Mouse (Mus musculus) megakaryocyte-erythroid progenitor cell, adult 5-6 weeks (primary cell): ENCODE results near the gene Sgf29. TPM values are rescaled to one million over a fixed set of nuclear protein-coding genes. Genes with fewer than 3 reads are reported as not detected.

Source experiments
- ATAC-seq: replicated peaks from 2 replicates; pipeline ENCODE4 v1.8.0; 2016; ENCODE audit warnings: mild to moderate bottlenecking, inconsistent platforms; ENCODE audit not compliant: severe bottlenecking, poor library complexity, low FRiP score, low TSS enrichment
- total RNA-seq, 2 experiments: library from RNA; stranded (forward) in 1 of 2; stranded (reverse) in 1 of 2; fragments of 200-1000, 215-1000 nt in 1 of 2; fragments of >200 nt in 1 of 2; fragmentation: Nextera tagmentation in 1 of 2; gene quantifications; 2 replicates each; pipeline ENCODE4 v1.2.3; 2014 to 2017

Gene Sgf29
- total RNA-seq, 2 experiments from 2014 or later = 51.0 to 125 TPM

DNA sequence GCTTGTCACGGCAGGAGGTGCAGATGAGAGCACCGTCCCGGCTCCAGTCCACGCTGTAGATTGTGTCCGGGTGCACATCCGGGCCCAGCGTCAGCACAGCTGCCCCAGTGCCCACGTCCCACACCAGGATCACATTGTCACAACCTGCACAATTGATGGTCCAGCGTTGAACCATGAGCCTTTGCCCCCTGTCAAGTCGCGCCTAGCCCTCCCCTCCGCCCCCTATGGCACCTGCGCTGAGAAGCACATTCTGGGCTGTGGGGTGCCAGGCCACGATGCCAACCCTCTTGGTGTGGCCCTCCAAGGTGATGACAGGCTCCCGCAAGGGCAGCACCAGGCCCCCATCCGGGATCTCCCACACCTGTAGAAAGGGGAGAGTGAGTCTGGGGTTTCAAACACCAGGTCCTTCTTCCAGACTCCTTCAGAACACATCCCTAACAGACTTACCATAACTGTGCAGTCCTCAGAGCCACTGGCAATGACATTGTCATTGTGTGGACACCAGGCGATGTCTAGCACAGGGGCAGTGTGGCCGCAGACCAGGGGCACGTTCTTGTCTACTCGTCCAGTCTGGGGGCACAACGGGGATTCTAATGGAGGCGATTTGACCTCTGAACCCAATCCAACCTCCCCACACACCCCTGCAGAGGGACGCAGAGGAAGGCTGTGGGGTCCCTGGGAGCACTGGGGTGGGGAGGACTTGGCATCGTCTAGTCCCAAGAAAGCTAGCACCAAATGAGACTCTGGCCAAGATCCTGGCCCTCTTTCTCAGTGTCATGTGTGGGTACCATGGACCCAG is 52.6 kb downstream of the Sgf29 start:
- ATAC-seq = 0 out of 2 replicates have a peak, but pooled peaks have one; percentile 5

- ATAC-seq = no peak
These were observed 53.2 kb downstream of the Sgf29 start for GRCm38 (mm10) chr7:126702358-126702757.

- no peak for ATAC-seq
These were observed 54.0 kb downstream of the Sgf29 start for GRCm38 (mm10) chr7:126702861-126703756.

GRCm38 (mm10) chr7:126703757-126704077 is 54.6 kb downstream of the Sgf29 start:
- ATAC-seq = no peak

DNA sequence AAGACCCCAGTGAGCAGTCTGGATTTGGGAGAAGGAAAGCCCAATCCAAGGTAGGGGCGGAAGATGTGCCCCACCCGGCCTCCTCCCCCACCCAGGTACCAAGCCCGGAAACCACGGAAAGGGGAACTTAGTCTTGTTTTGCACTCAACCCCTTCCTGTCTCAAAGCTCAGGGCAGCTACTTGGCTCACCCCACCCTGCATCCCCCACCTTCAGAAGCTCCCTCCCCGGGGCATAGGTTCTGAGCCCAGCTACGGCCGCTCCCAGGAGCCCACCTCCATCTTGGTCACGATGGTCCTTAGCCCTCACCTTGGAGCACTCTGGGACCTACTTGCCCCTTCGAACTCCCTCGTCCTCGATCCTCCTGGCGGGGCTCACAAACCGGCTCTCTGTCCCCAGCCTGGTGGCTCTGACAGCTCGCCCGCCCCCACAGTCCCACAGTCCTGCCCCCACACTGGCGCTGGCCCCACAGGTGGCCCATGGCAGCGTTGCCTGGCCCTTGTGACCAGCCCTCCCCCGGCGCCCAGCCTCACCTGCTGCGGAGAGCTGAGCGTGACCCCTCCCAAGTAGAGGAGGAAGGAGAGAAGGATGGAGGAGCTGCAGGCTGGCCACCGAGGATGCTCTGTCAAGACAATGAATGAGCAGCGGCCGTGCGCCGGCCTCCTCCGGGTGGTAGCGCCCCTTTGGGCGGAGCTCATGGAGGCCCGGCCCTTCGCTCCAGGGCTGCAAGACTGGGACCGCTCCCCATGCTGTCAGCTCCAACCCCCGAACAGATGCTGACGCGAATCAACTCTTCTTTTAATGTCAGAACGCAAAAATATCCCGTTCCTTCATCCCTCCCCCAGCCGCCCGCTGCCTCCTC is 55.2 kb downstream of the Sgf29 start:
- peak; percentile 61 for ATAC-seq

DNA sequence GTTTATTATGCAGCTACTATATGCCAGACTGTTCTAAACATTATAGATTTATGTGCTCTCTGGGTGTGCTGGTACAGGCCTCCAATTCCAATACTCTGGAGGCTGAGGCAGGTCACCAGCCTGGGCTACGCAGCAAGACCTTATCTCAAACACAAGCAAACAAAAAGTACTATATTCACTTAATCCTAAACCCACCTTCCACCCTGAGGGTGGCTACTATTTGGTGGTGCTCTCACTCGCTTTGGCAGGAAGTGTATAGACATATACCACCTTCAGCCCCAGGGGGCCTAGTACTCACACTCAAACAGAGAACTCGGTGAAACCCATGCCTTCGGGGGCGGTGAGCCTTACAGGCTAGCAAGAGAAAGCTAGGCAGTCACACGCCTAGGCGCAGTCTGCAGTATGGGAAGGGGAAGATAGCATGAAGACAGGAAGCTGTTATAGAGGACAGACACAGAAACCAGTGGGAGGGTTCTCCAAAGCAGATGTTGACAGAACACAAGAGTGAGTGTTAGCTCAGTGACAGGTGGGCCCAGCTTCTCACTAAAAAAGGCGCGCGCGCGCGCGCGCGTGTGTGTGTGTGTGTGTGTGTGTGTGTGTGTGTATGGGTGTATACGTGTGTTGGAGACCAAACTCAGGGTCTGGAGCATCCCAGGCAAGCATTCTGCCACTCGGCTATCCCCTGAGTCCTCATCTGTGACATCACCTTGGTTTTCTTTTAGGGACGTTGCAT is 58.5 kb downstream of the Sgf29 start, which contains the start of gene Coro1a:
Gene Coro1a (minus strand): TSS at position 346 of the 733 bp plus-strand sequence.
- ATAC-seq = 0 out of 2 replicates have a peak, but pooled peaks have one; percentile 15

- ATAC-seq = no peak
These were observed 59.3 kb downstream of the Sgf29 start for GRCm38 (mm10) chr7:126708175-126708952.

DNA sequence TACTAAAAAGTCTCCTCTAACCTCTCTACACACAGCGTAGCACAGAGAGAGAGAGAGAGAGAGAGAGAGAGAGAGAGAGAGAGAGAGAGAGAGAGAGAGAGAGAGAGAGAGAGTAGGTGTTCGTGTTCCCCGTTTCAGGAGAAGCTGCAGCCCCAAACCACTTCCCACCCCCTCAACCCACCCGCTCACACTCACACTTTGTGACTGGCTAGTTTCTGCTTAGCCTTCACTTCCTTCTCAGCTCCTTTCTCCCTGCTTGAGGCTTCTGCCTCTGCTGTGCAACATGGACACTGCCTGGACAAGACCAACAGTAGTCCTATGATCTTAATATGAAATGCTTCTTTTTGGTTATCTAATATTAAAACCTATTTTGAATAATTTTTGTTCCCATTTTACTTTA is 61.2 kb downstream of the Sgf29 start:
- no peak for ATAC-seq

- no peak for ATAC-seq
These were observed 62.8 kb downstream of the Sgf29 start for GRCm38 (mm10) chr7:126711910-126712309.

DNA sequence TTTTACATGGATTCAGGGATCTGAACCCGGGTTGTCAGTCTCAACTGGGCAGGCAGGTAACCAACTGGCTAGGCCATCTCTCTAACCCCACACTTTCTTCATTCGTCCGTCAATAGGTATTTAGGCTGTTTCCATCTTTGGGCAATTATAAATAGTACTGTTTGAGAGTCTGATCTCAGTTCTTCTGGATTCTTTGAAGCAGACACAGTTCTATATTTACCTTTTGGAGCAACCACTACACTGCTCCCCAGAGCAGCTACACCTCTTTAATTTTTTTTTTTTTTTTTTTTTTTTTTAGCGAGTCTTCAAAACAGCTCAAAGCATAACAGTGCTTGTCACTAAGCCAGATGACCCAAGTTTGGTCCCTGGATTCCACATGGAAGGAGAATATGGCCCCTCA is 66.6 kb downstream of the Sgf29 start:
- no peak for ATAC-seq

DNA sequence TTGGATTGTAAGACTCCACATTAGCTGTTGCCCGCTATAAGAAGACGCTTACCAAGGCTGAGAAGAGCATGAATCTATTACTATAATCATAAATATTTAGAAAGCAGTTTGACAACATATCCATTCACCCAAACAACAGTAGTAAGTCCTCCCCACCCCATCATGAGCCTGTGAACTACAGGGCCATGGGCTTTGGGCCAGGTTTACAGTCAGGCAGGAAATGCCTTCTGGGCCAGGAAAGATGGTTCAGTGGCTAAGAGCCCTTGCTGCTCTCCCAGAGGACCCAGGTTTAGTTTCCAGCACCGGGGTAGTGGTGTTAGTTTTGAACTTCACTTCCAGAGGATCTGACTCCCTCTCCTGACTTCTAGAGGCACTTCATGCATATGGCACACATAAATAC is 68.5 kb downstream of the Sgf29 start:
- ATAC-seq = no peak

DNA sequence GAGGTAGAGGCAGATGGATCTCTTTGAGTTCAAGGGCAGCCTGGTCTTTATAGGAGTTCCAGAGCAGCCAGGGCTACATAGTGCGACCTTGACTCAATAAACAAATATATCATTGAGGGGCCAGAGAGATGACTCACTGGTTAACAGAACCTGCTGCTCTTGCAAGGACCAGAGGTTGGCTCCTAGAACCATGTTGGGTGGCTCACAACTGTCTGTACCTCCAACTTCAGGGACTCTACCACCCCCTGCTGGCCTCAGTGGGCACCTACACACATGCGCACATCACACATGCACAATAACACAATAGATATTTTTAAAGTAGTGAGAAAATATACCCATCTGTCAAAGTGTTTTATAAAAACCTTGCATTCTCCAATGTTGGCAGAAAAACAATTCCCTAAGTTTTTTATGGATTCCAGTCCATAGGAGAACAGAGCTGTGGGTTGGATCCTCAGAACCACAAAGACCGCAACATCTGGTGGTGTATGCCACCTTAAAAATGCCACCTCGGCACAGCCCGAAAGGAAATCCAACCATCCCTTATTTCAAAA is 69.8 kb downstream of the Sgf29 start:
- ATAC-seq = no peak

DNA sequence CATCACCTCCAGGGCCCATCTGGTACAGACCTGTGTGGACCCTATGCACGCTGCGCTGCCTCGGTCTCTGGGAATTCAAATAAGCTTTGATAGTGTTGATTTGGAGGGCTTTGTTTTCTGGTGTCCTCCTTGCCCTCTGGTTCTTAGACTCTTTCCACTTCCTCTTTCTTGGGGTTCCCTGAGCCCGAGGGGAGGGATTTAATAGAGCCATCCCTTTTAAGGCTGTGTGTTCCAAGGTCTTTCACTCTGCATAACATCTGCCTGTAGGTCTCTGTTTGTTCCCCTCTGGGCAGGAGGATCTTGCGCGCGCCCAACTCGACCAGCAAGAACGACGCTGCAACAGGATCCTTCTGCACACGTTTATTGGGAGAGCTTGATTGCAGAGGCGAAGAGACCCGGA is 72.5 kb downstream of the Sgf29 start:
- ATAC-seq = no peak

Other genes starting within 250 kb of the Sgf29 start
- gene Cd19, start 234.4 kb upstream of the Sgf29 start, total RNA-seq (2014; fragmentation: Nextera tagmentation) = 1.7 and 16.4 TPM in 2 replicates
- 0.28 TPM in 1 of 2 replicates, not detected in the other for gene Cd19, start 234.4 kb upstream of the Sgf29 start, total RNA-seq (2017)
- gene Rabep2, start 220.6 kb upstream of the Sgf29 start, total RNA-seq (2014; fragmentation: Nextera tagmentation) = 10.2 and 13.9 TPM in 2 replicates
- gene Rabep2, start 220.6 kb upstream of the Sgf29 start, total RNA-seq (2017) = 11.5 and 14.0 TPM in 2 replicates
- 2.3 TPM in 1 of 2 replicates, not detected in the other for gene Atp2a1, start 186.2 kb upstream of the Sgf29 start, total RNA-seq (2014; fragmentation: Nextera tagmentation)
- 0.15 and 0.61 TPM in 2 replicates for gene Atp2a1, start 186.2 kb upstream of the Sgf29 start, total RNA-seq (2017)
- 24.8 and 49.2 TPM in 2 replicates for gene Sh2b1, start 173.9 kb upstream of the Sgf29 start, total RNA-seq (2014; fragmentation: Nextera tagmentation)
- gene Sh2b1, start 173.9 kb upstream of the Sgf29 start, total RNA-seq (2017) = 11.7 and 11.9 TPM in 2 replicates
- gene Tufm, start 161.9 kb upstream of the Sgf29 start, total RNA-seq (2014; fragmentation: Nextera tagmentation) = 128 and 168 TPM in 2 replicates
- 92.9 and 141 TPM in 2 replicates for gene Tufm, start 161.9 kb upstream of the Sgf29 start, total RNA-seq (2017)
- 162 and 199 TPM in 2 replicates for gene Atxn2l, start 145.9 kb upstream of the Sgf29 start, total RNA-seq (2014; fragmentation: Nextera tagmentation)
- 28.4 and 42.7 TPM in 2 replicates for gene Atxn2l, start 145.9 kb upstream of the Sgf29 start, total RNA-seq (2017)
- 193 and 244 TPM in 2 replicates for gene Eif3c, start 82.9 kb upstream of the Sgf29 start, total RNA-seq (2014; fragmentation: Nextera tagmentation)
- gene Eif3c, start 82.9 kb upstream of the Sgf29 start, total RNA-seq (2017) = 286 and 298 TPM in 2 replicates
- gene Apobr, start 64.4 kb upstream of the Sgf29 start, total RNA-seq (2014; fragmentation: Nextera tagmentation) = 0.79 and 2.4 TPM in 2 replicates
- 0.89 and 2.4 TPM in 2 replicates for gene Apobr, start 64.4 kb upstream of the Sgf29 start, total RNA-seq (2017)
- 24.5 and 43.7 TPM in 2 replicates for gene Cln3, start 63.5 kb upstream of the Sgf29 start, total RNA-seq (2014; fragmentation: Nextera tagmentation)
- 3.8 and 9.8 TPM in 2 replicates for gene Cln3, start 63.5 kb upstream of the Sgf29 start, total RNA-seq (2017)
- gene Il27, start 54.4 kb upstream of the Sgf29 start, total RNA-seq (2014; fragmentation: Nextera tagmentation) = not detected in 2 replicates
- not detected in 2 replicates for gene Il27, start 54.4 kb upstream of the Sgf29 start, total RNA-seq (2017)
- gene Nupr1, start 18.4 kb upstream of the Sgf29 start, total RNA-seq (2014; fragmentation: Nextera tagmentation) = 6.3 TPM in 1 of 2 replicates, not detected in the other
- 2.7 and 9.9 TPM in 2 replicates for gene Nupr1, start 18.4 kb upstream of the Sgf29 start, total RNA-seq (2017)
- gene Sult1a1, start 27.1 kb downstream of the Sgf29 start, total RNA-seq (2014; fragmentation: Nextera tagmentation) = not detected in 2 replicates
- gene Sult1a1, start 27.1 kb downstream of the Sgf29 start, total RNA-seq (2017) = not detected in 2 replicates
- gene Bola2, start 46.1 kb downstream of the Sgf29 start, total RNA-seq (2014; fragmentation: Nextera tagmentation) = 212 and 218 TPM in 2 replicates
- 107 and 179 TPM in 2 replicates for gene Bola2, start 46.1 kb downstream of the Sgf29 start, total RNA-seq (2017)
- 3.7 and 9.3 TPM in 2 replicates for gene Slx1b, start 46.5 kb downstream of the Sgf29 start, total RNA-seq (2014; fragmentation: Nextera tagmentation)
- 2.9 and 3.0 TPM in 2 replicates for gene Slx1b, start 46.5 kb downstream of the Sgf29 start, total RNA-seq (2017)
- 31.8 and 35.5 TPM in 2 replicates for gene Coro1a, start 58.5 kb downstream of the Sgf29 start, total RNA-seq (2014; fragmentation: Nextera tagmentation)
- gene Coro1a, start 58.5 kb downstream of the Sgf29 start, total RNA-seq (2017) = 40.7 and 41.2 TPM in 2 replicates
- gene Mapk3, start 110.3 kb downstream of the Sgf29 start, total RNA-seq (2014; fragmentation: Nextera tagmentation) = 41.0 and 45.1 TPM in 2 replicates
- gene Mapk3, start 110.3 kb downstream of the Sgf29 start, total RNA-seq (2017) = 17.5 and 20.1 TPM in 2 replicates
- 0.26 and 2.5 TPM in 2 replicates for gene Gdpd3, start 117.0 kb downstream of the Sgf29 start, total RNA-seq (2014; fragmentation: Nextera tagmentation)
- gene Gdpd3, start 117.0 kb downstream of the Sgf29 start, total RNA-seq (2017) = 0.09 TPM in 1 of 2 replicates, not detected in the other
- 26.6 and 40.6 TPM in 2 replicates for gene Ypel3, start 127.6 kb downstream of the Sgf29 start, total RNA-seq (2014; fragmentation: Nextera tagmentation)
- 20.2 and 22.6 TPM in 2 replicates for gene Ypel3, start 127.6 kb downstream of the Sgf29 start, total RNA-seq (2017)
- gene Tbx6, start 132.2 kb downstream of the Sgf29 start, total RNA-seq (2014; fragmentation: Nextera tagmentation) = 0.69 and 3.1 TPM in 2 replicates
- gene Tbx6, start 132.2 kb downstream of the Sgf29 start, total RNA-seq (2017) = not detected in 2 replicates
- gene Ppp4c, start 143.2 kb downstream of the Sgf29 start, total RNA-seq (2014; fragmentation: Nextera tagmentation) = 176 and 189 TPM in 2 replicates
- 104 and 127 TPM in 2 replicates for gene Ppp4c, start 143.2 kb downstream of the Sgf29 start, total RNA-seq (2017)
- gene Fam57b, start 148.4 kb downstream of the Sgf29 start, total RNA-seq (2014; fragmentation: Nextera tagmentation) = 0.61 TPM in 1 of 2 replicates, not detected in the other
- 0.42 TPM in 1 of 2 replicates, not detected in the other for gene Fam57b, start 148.4 kb downstream of the Sgf29 start, total RNA-seq (2017)
- gene 4930451I11Rik, start 182.3 kb downstream of the Sgf29 start, total RNA-seq (2014; fragmentation: Nextera tagmentation) = not detected in 2 replicates
- gene 4930451I11Rik, start 182.3 kb downstream of the Sgf29 start, total RNA-seq (2017) = not detected in 2 replicates
- gene Doc2a, start 198.1 kb downstream of the Sgf29 start, total RNA-seq (2014; fragmentation: Nextera tagmentation) = not detected in 2 replicates
- not detected in 2 replicates for gene Doc2a, start 198.1 kb downstream of the Sgf29 start, total RNA-seq (2017)
- 51.6 and 123 TPM in 2 replicates for gene Hirip3, start 212.7 kb downstream of the Sgf29 start, total RNA-seq (2014; fragmentation: Nextera tagmentation)
- gene Hirip3, start 212.7 kb downstream of the Sgf29 start, total RNA-seq (2017) = 327 and 333 TPM in 2 replicates
- gene Ino80e, start 213.1 kb downstream of the Sgf29 start, total RNA-seq (2014; fragmentation: Nextera tagmentation) = 124 and 132 TPM in 2 replicates
- gene Ino80e, start 213.1 kb downstream of the Sgf29 start, total RNA-seq (2017) = 29.4 and 45.6 TPM in 2 replicates
- 36.1 and 44.2 TPM in 2 replicates for gene Taok2, start 235.4 kb downstream of the Sgf29 start, total RNA-seq (2014; fragmentation: Nextera tagmentation)
- 22.1 and 25.1 TPM in 2 replicates for gene Taok2, start 235.4 kb downstream of the Sgf29 start, total RNA-seq (2017)